Mouse (Mus musculus): ENCODE data around the gene Spdef. TPM values are rescaled to one million over a fixed set of nuclear protein-coding genes. Genes with fewer than 3 reads are reported as not detected.

Spdef gene
- 0.21 and 0.36 TPM in 2 replicates for polyA plus RNA-seq (2016; fragmentation: Nextera tagmentation; extraction: Ambion mirVana)

GRCm38 (mm10) chr17:27728770-27729169 is at the start of gene Spdef:
TSS of gene Spdef (minus strand) at chr17:27728955.
- WGBS: 81% methylated on average over 10 of the region's 10 CpGs
- Histone ChIP-seq H3K4me2 (no peak within 1 kb of the TSS), H3K4me1 (replicated peaks) (peaks cover 28% of the 10 kb centered on the region), H3K4me3 (replicated peaks) (no peak within 1 kb of the TSS), H3K9me3 (peaks cover 3% of the 10 kb centered on the region; the same call in 1 of the 2 replicates), H3K36me3 (no peaks in the 10 kb centered on the region), H3K27me3 (no peaks in the 10 kb centered on the region), H3K27ac (no peak within 1 kb of the TSS), H3K9ac (replicated peaks) (no peak within 1 kb of the TSS)
- no peak for ATAC-seq (ENCODE audit: insufficient number of reproducible peaks, insufficient read depth, low FRiP score, low TSS enrichment, low read depth)

- H3K4me3 ChIP-seq (replicated peaks): no peak overlapping the region
- 80% methylated on average over 6 of the region's 6 CpGs for WGBS
- H3K4me1 ChIP-seq (replicated peaks): peaks cover 15% of the 10 kb centered on the region
- H3K36me3 ChIP-seq: peaks cover 34% of the 10 kb centered on the region
- H3K27ac ChIP-seq: no peak overlapping the region
- no peaks in the 10 kb centered on the region for H3K9me3 ChIP-seq
- H3K9ac ChIP-seq (replicated peaks): no peak overlapping the region
- no peak for ATAC-seq (ENCODE audit: insufficient number of reproducible peaks, insufficient read depth, low FRiP score, low TSS enrichment, low read depth)
- no peaks in the 10 kb centered on the region for H3K27me3 ChIP-seq
- no peak overlapping the region for H3K4me2 ChIP-seq
Measured at GRCm38 (mm10) chr17:27777823-27778222, 49.1 kb upstream of the Spdef start.

- H3K4me3 ChIP-seq (replicated peaks): no peak overlapping the region
- H3K36me3 ChIP-seq: peaks cover 26% of the 10 kb centered on the region
- no peak for ATAC-seq (ENCODE audit: insufficient number of reproducible peaks, insufficient read depth, low FRiP score, low TSS enrichment, low read depth)
- 91% methylated on average over 3 of the region's 3 CpGs for WGBS
- H3K27me3 ChIP-seq: no peaks in the 10 kb centered on the region
- H3K9ac ChIP-seq (replicated peaks): no peak overlapping the region
- H3K27ac ChIP-seq: no peak overlapping the region
- H3K4me2 ChIP-seq: no peak overlapping the region
- peaks cover 17% of the 10 kb centered on the region for H3K4me1 ChIP-seq (replicated peaks)
- no peaks in the 10 kb centered on the region for H3K9me3 ChIP-seq
Measured at GRCm38 (mm10) chr17:27774198-27774597, 45.4 kb upstream of the Spdef start.

GRCm38 (mm10) chr17:27771616-27772015 is 42.9 kb upstream of the Spdef start:
- no peak overlapping the region for H3K9ac ChIP-seq (replicated peaks)
- no peaks in the 10 kb centered on the region for H3K27me3 ChIP-seq
- H3K9me3 ChIP-seq: no peaks in the 10 kb centered on the region
- H3K4me2 ChIP-seq: no peak overlapping the region
- H3K4me1 ChIP-seq (replicated peaks): peaks cover 17% of the 10 kb centered on the region
- 86% methylated on average over 6 of the region's 6 CpGs for WGBS
- no peak for ATAC-seq (ENCODE audit: insufficient number of reproducible peaks, insufficient read depth, low FRiP score, low TSS enrichment, low read depth)
- no peak overlapping the region for H3K4me3 ChIP-seq (replicated peaks)
- H3K27ac ChIP-seq: no peak overlapping the region
- H3K36me3 ChIP-seq: peaks cover 46% of the 10 kb centered on the region

GRCm38 (mm10) chr17:27768817-27769542 is 40.2 kb upstream of the Spdef start:
- H3K4me3 ChIP-seq (replicated peaks): no peak overlapping the region
- H3K36me3 ChIP-seq: peaks cover 61% of the 10 kb centered on the region
- H3K9me3 ChIP-seq: peaks cover 13% of the 10 kb centered on the region
- peaks cover 14% of the 10 kb centered on the region for H3K4me1 ChIP-seq (replicated peaks)
- no peak overlapping the region for H3K9ac ChIP-seq (replicated peaks)
- H3K4me2 ChIP-seq: no peak overlapping the region
- WGBS: 64% methylated on average over 8 of the region's 8 CpGs
- no peaks in the 10 kb centered on the region for H3K27me3 ChIP-seq
- H3K27ac ChIP-seq: no peak overlapping the region
- ATAC-seq (ENCODE audit: insufficient number of reproducible peaks, insufficient read depth, low FRiP score, low TSS enrichment, low read depth): 0 out of 2 replicates have a peak, but pooled peaks have one; percentile 39

GRCm38 (mm10) chr17:27767543-27767942 is 38.8 kb upstream of the Spdef start:
- Histone ChIP-seq H3K4me1 (replicated peaks) (no peaks in the 10 kb centered on the region), H3K27ac (no peak overlapping the region), H3K36me3 (peaks cover 71% of the 10 kb centered on the region), H3K4me2 (no peak overlapping the region), H3K27me3 (no peaks in the 10 kb centered on the region), H3K9ac (replicated peaks) (no peak overlapping the region), H3K4me3 (replicated peaks) (no peak overlapping the region), H3K9me3 (peaks cover 13% of the 10 kb centered on the region)
- WGBS: 88% methylated on average over 12 of the region's 12 CpGs
- ATAC-seq (ENCODE audit: insufficient number of reproducible peaks, insufficient read depth, low FRiP score, low TSS enrichment, low read depth): no peak

GRCm38 (mm10) chr17:27767120-27767519 is 38.4 kb upstream of the Spdef start:
- WGBS: 91% methylated on average over 5 of the region's 5 CpGs
- Histone ChIP-seq H3K4me1 (replicated peaks) (no peaks in the 10 kb centered on the region), H3K4me3 (replicated peaks) (no peak overlapping the region), H3K27me3 (no peaks in the 10 kb centered on the region), H3K4me2 (no peak overlapping the region), H3K36me3 (peaks cover 69% of the 10 kb centered on the region), H3K9ac (replicated peaks) (no peak overlapping the region), H3K9me3 (peaks cover 13% of the 10 kb centered on the region), H3K27ac (no peak overlapping the region)
- ATAC-seq (ENCODE audit: insufficient number of reproducible peaks, insufficient read depth, low FRiP score, low TSS enrichment, low read depth): no peak

- Histone ChIP-seq H3K4me2 (no peak overlapping the region), H3K27me3 (no peaks in the 10 kb centered on the region), H3K4me3 (replicated peaks) (no peak overlapping the region), H3K4me1 (replicated peaks) (no peaks in the 10 kb centered on the region), H3K9ac (replicated peaks) (no peak overlapping the region), H3K36me3 (peaks cover 70% of the 10 kb centered on the region), H3K27ac (no peak overlapping the region), H3K9me3 (peaks cover 13% of the 10 kb centered on the region)
- no peak for ATAC-seq (ENCODE audit: insufficient number of reproducible peaks, insufficient read depth, low FRiP score, low TSS enrichment, low read depth)
- 97% methylated on average over 6 of the region's 6 CpGs for WGBS
Measured at GRCm38 (mm10) chr17:27765066-27765465, 36.3 kb upstream of the Spdef start.

- Histone ChIP-seq H3K4me1 (replicated peaks) (no peaks in the 10 kb centered on the region), H3K36me3 (peaks cover 74% of the 10 kb centered on the region), H3K4me3 (replicated peaks) (no peak overlapping the region), H3K9ac (replicated peaks) (no peak overlapping the region), H3K9me3 (peaks cover 13% of the 10 kb centered on the region), H3K27me3 (no peaks in the 10 kb centered on the region), H3K4me2 (no peak overlapping the region), H3K27ac (no peak overlapping the region)
- WGBS: 95% methylated on average over 2 of the region's 2 CpGs
- no peak for ATAC-seq (ENCODE audit: insufficient number of reproducible peaks, insufficient read depth, low FRiP score, low TSS enrichment, low read depth)
Measured at GRCm38 (mm10) chr17:27764453-27764852, 35.7 kb upstream of the Spdef start.

- no peak overlapping the region for H3K9ac ChIP-seq (replicated peaks)
- no peak overlapping the region for H3K4me3 ChIP-seq (replicated peaks)
- peaks cover 13% of the 10 kb centered on the region for H3K9me3 ChIP-seq
- WGBS: 94% methylated on average over 11 of the region's 11 CpGs
- H3K4me2 ChIP-seq: no peak overlapping the region
- no peaks in the 10 kb centered on the region for H3K4me1 ChIP-seq (replicated peaks)
- peaks cover 64% of the 10 kb centered on the region for H3K36me3 ChIP-seq
- no peaks in the 10 kb centered on the region for H3K27me3 ChIP-seq
- no peak for ATAC-seq (ENCODE audit: insufficient number of reproducible peaks, insufficient read depth, low FRiP score, low TSS enrichment, low read depth)
- H3K27ac ChIP-seq: no peak overlapping the region
Measured at GRCm38 (mm10) chr17:27762884-27763283, 34.1 kb upstream of the Spdef start.

GRCm38 (mm10) chr17:27761639-27762336 is 33.0 kb upstream of the Spdef start:
- Histone ChIP-seq H3K27ac (no peak overlapping the region), H3K36me3 (peaks cover 54% of the 10 kb centered on the region), H3K4me2 (no peak overlapping the region), H3K9me3 (peaks cover 13% of the 10 kb centered on the region), H3K4me3 (replicated peaks) (no peak overlapping the region), H3K27me3 (no peaks in the 10 kb centered on the region), H3K9ac (replicated peaks) (no peak overlapping the region), H3K4me1 (replicated peaks) (0 out of 2 replicates have a peak, but pooled peaks cover under 1% of the 10 kb centered on the region)
- 39% methylated on average over 9 of the region's 9 CpGs for WGBS
- no peak for ATAC-seq (ENCODE audit: insufficient number of reproducible peaks, insufficient read depth, low FRiP score, low TSS enrichment, low read depth)

Data from limb, embryonic 12.5 days (tissue).